Mouse (Mus musculus): ENCODE measurements at regions not wholly inside any gene's neighbourhood (a gene's known extent, or its start where the extent isn't known, plus 50 kb on each side); places are given as distances from the start of the nearest gene placed in this dataset.

DNA sequence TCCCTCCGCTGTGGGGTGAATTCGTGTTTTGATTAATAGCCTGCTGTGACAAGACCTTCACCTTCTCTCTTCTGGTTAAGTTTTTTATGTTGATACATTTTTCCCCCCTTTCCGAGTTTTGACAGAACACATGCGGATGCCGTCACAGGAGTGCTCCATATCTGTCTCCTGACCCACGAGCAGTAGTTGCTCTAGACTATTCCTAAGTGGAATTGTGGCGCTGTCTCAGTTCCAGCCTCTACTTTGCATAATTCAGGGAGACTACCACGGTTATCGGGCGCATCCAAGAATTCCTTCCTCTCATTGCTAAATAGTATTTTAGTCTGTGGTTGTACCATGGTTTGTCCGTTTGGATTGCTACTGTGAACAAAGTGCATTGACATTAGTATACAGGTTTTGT lies 109.2 kb upstream of the Atp1a1 start:
- no peaks in the 10 kb centered on the region for H3K36me3 ChIP-seq (replicated peaks; ENCODE audit: low read length)
- no peaks in the 10 kb centered on the region for H3K9me3 ChIP-seq
- peaks cover 51% of the 10 kb centered on the region for H3K4me1 ChIP-seq
- H3K4me3 ChIP-seq (replicated peaks): no peak overlapping the region
- H3K27me3 ChIP-seq (replicated peaks): peaks cover 36% of the 10 kb centered on the region
- no peak for TF ChIP-seq GATA1 (IDR thresholded peaks at IDR 0.05; ENCODE audit: borderline replicate concordance, low read length)
- no peak for TF ChIP-seq FLI1 (IDR thresholded peaks at IDR 0.05; ENCODE audit: low read length)

- no peaks in the 10 kb centered on the region for H3K36me3 ChIP-seq (replicated peaks; ENCODE audit: low read length)
- no peaks in the 10 kb centered on the region for H3K9me3 ChIP-seq
- H3K4me3 ChIP-seq (replicated peaks): no peak overlapping the region
- H3K27me3 ChIP-seq (replicated peaks): peaks cover 33% of the 10 kb centered on the region
- TF ChIP-seq FLI1 (IDR thresholded peaks at IDR 0.05; ENCODE audit: low read length) (no peak), GATA1 (IDR thresholded peaks at IDR 0.05; ENCODE audit: borderline replicate concordance, low read length) (no peak)
- H3K4me1 ChIP-seq: peaks cover 51% of the 10 kb centered on the region
Observed at GRCm38 (mm10) chr3:101713138-101713638, 108.7 kb upstream of the Atp1a1 start.

DNA sequence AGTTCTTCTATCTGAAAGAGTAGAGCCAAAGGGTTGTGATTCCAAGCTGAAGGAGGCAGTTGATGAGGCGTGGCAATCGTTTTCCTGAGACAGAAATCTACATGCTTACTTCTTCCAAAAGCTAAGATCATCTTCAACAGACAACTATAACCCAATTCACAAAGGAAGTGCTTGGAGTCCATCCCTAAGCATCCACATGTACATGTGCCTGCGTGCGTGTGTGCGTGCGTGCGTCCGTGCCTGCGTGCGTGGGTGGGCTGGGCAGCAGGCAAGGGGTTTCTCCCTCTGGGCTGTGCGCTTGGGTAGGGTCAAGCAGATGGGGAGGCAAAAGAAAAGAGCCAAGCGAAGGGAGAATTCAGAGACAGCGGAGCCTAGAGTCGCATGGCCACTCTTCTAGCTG lies 108.2 kb upstream of the Atp1a1 start:
- Histone ChIP-seq H3K9me3 (no peaks in the 10 kb centered on the region), H3K4me1 (peaks cover 51% of the 10 kb centered on the region), H3K4me3 (replicated peaks) (peak overlapping the region; percentile 74), H3K36me3 (replicated peaks; ENCODE audit: low read length) (no peaks in the 10 kb centered on the region), H3K27me3 (replicated peaks) (peaks cover 32% of the 10 kb centered on the region)
- no peak for TF ChIP-seq GATA1 (IDR thresholded peaks at IDR 0.05; ENCODE audit: borderline replicate concordance, low read length)
- TF ChIP-seq FLI1 (IDR thresholded peaks at IDR 0.05; ENCODE audit: low read length): no peak

GRCm38 (mm10) chr3:101711594-101712171 lies 107.2 kb upstream of the Atp1a1 start:
- Histone ChIP-seq H3K27me3 (replicated peaks) (peaks cover 30% of the 10 kb centered on the region), H3K36me3 (replicated peaks; ENCODE audit: low read length) (no peaks in the 10 kb centered on the region), H3K4me1 (peaks cover 54% of the 10 kb centered on the region), H3K9me3 (no peaks in the 10 kb centered on the region), H3K4me3 (replicated peaks) (peak overlapping the region; percentile 56)
- TF ChIP-seq FLI1 (IDR thresholded peaks at IDR 0.05; ENCODE audit: low read length): no peak
- no peak for TF ChIP-seq GATA1 (IDR thresholded peaks at IDR 0.05; ENCODE audit: borderline replicate concordance, low read length)

- no peak overlapping the region for H3K4me3 ChIP-seq (replicated peaks)
- H3K27me3 ChIP-seq (replicated peaks): peaks cover 20% of the 10 kb centered on the region
- H3K4me1 ChIP-seq: peaks cover 69% of the 10 kb centered on the region
- H3K9me3 ChIP-seq: no peaks in the 10 kb centered on the region
- no peaks in the 10 kb centered on the region for H3K36me3 ChIP-seq (replicated peaks; ENCODE audit: low read length)
- TF ChIP-seq FLI1 (IDR thresholded peaks at IDR 0.05; ENCODE audit: low read length): no peak
- TF ChIP-seq GATA1 (IDR thresholded peaks at IDR 0.05; ENCODE audit: borderline replicate concordance, low read length): no peak
Observed at GRCm38 (mm10) chr3:101709379-101709970, 105.0 kb upstream of the Atp1a1 start.

GRCm38 (mm10) chr3:101708821-101709220 lies 104.3 kb upstream of the Atp1a1 start:
- no peak for TF ChIP-seq GATA1 (IDR thresholded peaks at IDR 0.05; ENCODE audit: borderline replicate concordance, low read length)
- no peak for TF ChIP-seq FLI1 (IDR thresholded peaks at IDR 0.05; ENCODE audit: low read length)
- H3K36me3 ChIP-seq (replicated peaks; ENCODE audit: low read length): no peaks in the 10 kb centered on the region
- H3K27me3 ChIP-seq (replicated peaks): peaks cover 15% of the 10 kb centered on the region
- no peaks in the 10 kb centered on the region for H3K9me3 ChIP-seq
- H3K4me1 ChIP-seq: peaks cover 66% of the 10 kb centered on the region
- no peak overlapping the region for H3K4me3 ChIP-seq (replicated peaks)

DNA sequence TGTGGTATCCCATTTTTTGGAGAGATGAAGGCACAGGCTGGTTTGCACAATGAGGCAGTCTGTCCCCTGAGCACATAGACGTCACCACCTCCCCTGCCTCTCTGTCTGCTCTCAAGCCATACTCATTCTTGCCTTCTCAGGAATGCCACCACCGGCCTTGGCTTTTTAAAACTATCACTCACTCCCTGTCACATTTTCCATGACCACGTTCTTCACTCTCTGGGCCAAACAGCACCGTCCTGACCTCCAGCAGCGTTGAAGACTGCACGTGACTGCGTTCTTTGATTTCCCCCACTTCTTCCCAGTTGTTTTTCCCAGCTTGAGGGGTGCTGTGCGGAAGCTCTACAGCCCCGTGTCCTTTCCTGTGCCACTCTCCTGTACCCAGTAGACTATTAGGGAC lies 100.4 kb upstream of the Atp1a1 start:
- Histone ChIP-seq H3K4me3 (replicated peaks) (no peak overlapping the region), H3K4me1 (peaks cover 54% of the 10 kb centered on the region), H3K27me3 (replicated peaks) (peaks cover 11% of the 10 kb centered on the region), H3K36me3 (replicated peaks; ENCODE audit: low read length) (no peaks in the 10 kb centered on the region), H3K9me3 (no peaks in the 10 kb centered on the region)
- TF ChIP-seq FLI1 (IDR thresholded peaks at IDR 0.05; ENCODE audit: low read length) (no peak), GATA1 (IDR thresholded peaks at IDR 0.05; ENCODE audit: borderline replicate concordance, low read length) (no peak)

DNA sequence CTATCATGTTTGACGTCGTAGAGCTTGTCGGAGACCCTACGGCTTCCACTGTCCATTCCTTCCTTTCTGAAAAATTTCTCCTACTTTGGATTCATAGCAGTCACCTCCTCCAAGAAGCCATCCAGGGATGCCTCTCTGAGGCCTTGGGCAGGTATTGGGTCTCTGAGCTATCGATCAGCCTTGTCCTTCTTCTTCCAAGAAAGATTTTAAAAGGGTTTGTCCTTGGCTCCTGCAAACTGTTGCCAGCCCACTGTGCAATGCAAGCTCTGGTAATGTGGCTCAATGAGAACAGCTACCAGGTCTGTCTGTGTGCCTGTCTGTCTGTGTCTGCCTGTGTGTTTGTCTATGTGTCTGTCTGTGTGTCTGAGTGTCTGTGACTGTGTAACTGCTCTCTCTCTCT lies 99.8 kb upstream of the Atp1a1 start:
- Histone ChIP-seq H3K27me3 (replicated peaks) (peaks cover 8% of the 10 kb centered on the region), H3K36me3 (replicated peaks; ENCODE audit: low read length) (no peaks in the 10 kb centered on the region), H3K4me1 (peaks cover 48% of the 10 kb centered on the region), H3K4me3 (replicated peaks) (no peak overlapping the region), H3K9me3 (no peaks in the 10 kb centered on the region)
- TF ChIP-seq GATA1 (IDR thresholded peaks at IDR 0.05; ENCODE audit: borderline replicate concordance, low read length) (no peak), FLI1 (IDR thresholded peaks at IDR 0.05; ENCODE audit: low read length) (no peak)

DNA sequence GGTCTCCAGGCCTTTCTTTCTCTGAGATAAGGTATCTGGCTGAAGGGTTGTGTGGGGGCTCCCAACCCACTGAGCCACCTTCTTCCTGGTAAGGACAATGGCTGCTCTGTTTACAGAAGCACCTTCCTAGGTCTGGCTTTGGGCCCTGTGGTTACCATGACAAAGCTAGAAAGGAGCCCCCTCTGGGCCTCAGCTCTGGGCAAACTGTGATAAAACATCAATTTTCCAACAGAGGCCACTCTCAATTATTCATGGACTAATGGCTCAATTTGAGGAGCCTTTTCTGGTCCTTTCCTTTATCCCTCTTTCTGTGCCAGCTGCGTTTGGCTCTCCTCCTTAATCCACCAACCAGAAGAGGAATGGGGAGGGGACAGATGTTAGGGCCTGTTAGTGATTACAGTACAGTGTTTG lies 97.3 kb upstream of the Atp1a1 start:
- no peak overlapping the region for H3K4me3 ChIP-seq (replicated peaks)
- peaks cover 4% of the 10 kb centered on the region for H3K9me3 ChIP-seq
- peaks cover 2% of the 10 kb centered on the region for H3K27me3 ChIP-seq (replicated peaks)
- peaks cover 43% of the 10 kb centered on the region for H3K4me1 ChIP-seq
- TF ChIP-seq GATA1 (IDR thresholded peaks at IDR 0.05; ENCODE audit: borderline replicate concordance, low read length) (no peak), FLI1 (IDR thresholded peaks at IDR 0.05; ENCODE audit: low read length) (no peak)
- no peaks in the 10 kb centered on the region for H3K36me3 ChIP-seq (replicated peaks; ENCODE audit: low read length)

GRCm38 (mm10) chr3:101700974-101701610 lies 96.6 kb upstream of the Atp1a1 start:
- TF ChIP-seq FLI1 (IDR thresholded peaks at IDR 0.05; ENCODE audit: low read length): no peak
- TF ChIP-seq GATA1 (IDR thresholded peaks at IDR 0.05; ENCODE audit: borderline replicate concordance, low read length): no peak
- H3K27me3 ChIP-seq (replicated peaks): no peaks in the 10 kb centered on the region
- peaks cover 42% of the 10 kb centered on the region for H3K4me1 ChIP-seq
- H3K36me3 ChIP-seq (replicated peaks; ENCODE audit: low read length): no peaks in the 10 kb centered on the region
- H3K4me3 ChIP-seq (replicated peaks): no peak overlapping the region
- H3K9me3 ChIP-seq: peaks cover 5% of the 10 kb centered on the region
